Mouse (Mus musculus): ENCODE results near the gene Olfr728. TPM values are rescaled to one million over a fixed set of nuclear protein-coding genes. Genes with fewer than 3 reads are reported as not detected.

Gene Olfr728
- total RNA-seq (2021): not detected

- DNase-seq: no peak
Observed at GRCm38 (mm10) chr14:50142580-50142979, at the start of gene Olfr728. Olfr728 (minus strand) TSS chr14:50142680.

- DNase-seq: no peak
Observed at GRCm38 (mm10) chr14:50188098-50188497, 45.6 kb upstream of the Olfr728 start, which contains the start of gene Olfr730. Olfr730 (minus strand) TSS chr14:50188198.

GRCm38 (mm10) chr14:50152810-50153209 lies 10.3 kb upstream of the Olfr728 start, which contains the start of gene Olfr729:
Olfr729 (minus strand) TSS chr14:50152910.
- DNase-seq: no peak

GRCm38 (mm10) chr14:50122886-50123285 lies 19.6 kb downstream of the Olfr728 start, which contains the start of gene Olfr727:
Olfr727 (plus strand) TSS chr14:50123186.
- DNase-seq: no peak

GRCm38 (mm10) chr14:50090853-50091252 lies 51.6 kb downstream of the Olfr728 start, which contains the start of gene Olfr726:
Olfr726 (minus strand) TSS chr14:50090953.
- DNase-seq: no peak

Other genes with a start within 250 kb of the Olfr728 start
- not detected for gene Olfr722, start 240.7 kb downstream of the Olfr728 start, total RNA-seq (2021)
- not detected for gene Olfr723, start 210.9 kb downstream of the Olfr728 start, total RNA-seq (2021)
- gene Olfr724, start 179.4 kb downstream of the Olfr728 start, total RNA-seq (2021): not detected
- gene Olfr725, start 102.3 kb downstream of the Olfr728 start, total RNA-seq (2021): not detected
- gene Olfr726, start 51.7 kb downstream of the Olfr728 start, total RNA-seq (2021): not detected
- gene Olfr727, start 19.5 kb downstream of the Olfr728 start, total RNA-seq (2021): not detected
- not detected for gene Olfr729, start 10.2 kb upstream of the Olfr728 start, total RNA-seq (2021)
- gene Olfr730, start 45.5 kb upstream of the Olfr728 start, total RNA-seq (2021): not detected
- gene Olfr731, start 99.2 kb upstream of the Olfr728 start, total RNA-seq (2021): not detected
- gene Olfr732, start 141.5 kb upstream of the Olfr728 start, total RNA-seq (2021): not detected
- not detected for gene Olfr733, start 158.8 kb upstream of the Olfr728 start, total RNA-seq (2021)
- gene Olfr734, start 184.1 kb upstream of the Olfr728 start, total RNA-seq (2021): not detected
- gene Olfr735, start 206.2 kb upstream of the Olfr728 start, total RNA-seq (2021): not detected
- not detected for gene Tlr11, start 215.2 kb upstream of the Olfr728 start, total RNA-seq (2021)
- not detected for gene Olfr736, start 238.5 kb upstream of the Olfr728 start, total RNA-seq (2021)

Measured in layer of hippocampus, postnatal 36 days (tissue).